Mouse (Mus musculus) inflammation-experienced regulatory T-cells, adult 6 months (primary cell): ENCODE measurements at regions not wholly inside any gene's neighbourhood (a gene's known extent, or its start where the extent isn't known, plus 50 kb on each side); places are given as distances from the start of the nearest gene placed in this dataset.

Experiments
- ATAC-seq: one replicate; pipeline ENCODE4 v1.8.0; 2017

- no peak for ATAC-seq
Observed at GRCm38 (mm10) chr12:99097618-99098066, 177.3 kb downstream of the Ttc8 start.

DNA sequence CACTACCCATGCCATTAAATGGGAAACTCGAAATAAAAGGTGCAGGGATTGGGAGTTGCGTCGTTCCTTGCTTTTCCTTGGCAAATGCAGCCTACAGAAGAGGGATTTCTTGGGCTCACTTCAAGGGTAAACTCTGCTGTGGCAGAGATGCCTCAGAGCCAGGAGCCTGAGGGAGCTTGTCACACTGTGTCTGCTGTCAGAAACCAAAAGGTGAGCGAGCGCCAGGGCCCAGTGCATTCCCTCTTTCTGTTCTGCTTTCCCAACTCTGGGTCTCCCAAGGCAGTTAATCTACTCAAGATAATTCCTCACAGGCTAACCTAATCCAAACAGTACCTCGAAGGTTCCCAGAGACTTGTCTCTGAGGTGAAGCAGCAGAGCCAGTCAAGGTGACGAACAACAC, 179.5 kb downstream of the Ttc8 start:
- no peak for ATAC-seq

GRCm38 (mm10) chr12:99108616-99109015, 188.2 kb downstream of the Ttc8 start:
- ATAC-seq: no peak

GRCm38 (mm10) chr12:99113781-99114180, 193.4 kb downstream of the Ttc8 start:
- ATAC-seq: no peak

GRCm38 (mm10) chr12:99116491-99116890, 196.1 kb downstream of the Ttc8 start:
- no peak for ATAC-seq

- ATAC-seq: no peak
Observed at GRCm38 (mm10) chr12:99118381-99119115, 198.2 kb downstream of the Ttc8 start.

DNA sequence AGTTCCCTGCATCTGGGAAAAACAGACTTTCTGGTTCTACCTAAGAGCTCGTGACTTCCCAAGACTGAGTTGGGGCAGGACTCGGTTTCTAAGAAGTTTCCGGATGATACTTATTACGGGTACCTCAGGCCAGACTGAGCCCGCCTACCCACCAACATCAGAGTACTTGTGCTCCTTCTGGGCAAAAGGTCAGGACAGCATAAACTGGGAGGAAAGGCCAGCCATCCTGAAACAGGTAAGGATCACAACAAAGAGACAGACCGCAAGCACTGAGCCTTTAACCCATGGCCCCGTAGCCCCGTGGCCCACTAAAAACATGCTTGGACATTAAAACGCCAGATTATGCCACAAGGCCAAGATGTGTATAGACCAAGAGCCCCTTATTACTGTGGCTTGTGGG, 199.6 kb downstream of the Ttc8 start:
- ATAC-seq: no peak

DNA sequence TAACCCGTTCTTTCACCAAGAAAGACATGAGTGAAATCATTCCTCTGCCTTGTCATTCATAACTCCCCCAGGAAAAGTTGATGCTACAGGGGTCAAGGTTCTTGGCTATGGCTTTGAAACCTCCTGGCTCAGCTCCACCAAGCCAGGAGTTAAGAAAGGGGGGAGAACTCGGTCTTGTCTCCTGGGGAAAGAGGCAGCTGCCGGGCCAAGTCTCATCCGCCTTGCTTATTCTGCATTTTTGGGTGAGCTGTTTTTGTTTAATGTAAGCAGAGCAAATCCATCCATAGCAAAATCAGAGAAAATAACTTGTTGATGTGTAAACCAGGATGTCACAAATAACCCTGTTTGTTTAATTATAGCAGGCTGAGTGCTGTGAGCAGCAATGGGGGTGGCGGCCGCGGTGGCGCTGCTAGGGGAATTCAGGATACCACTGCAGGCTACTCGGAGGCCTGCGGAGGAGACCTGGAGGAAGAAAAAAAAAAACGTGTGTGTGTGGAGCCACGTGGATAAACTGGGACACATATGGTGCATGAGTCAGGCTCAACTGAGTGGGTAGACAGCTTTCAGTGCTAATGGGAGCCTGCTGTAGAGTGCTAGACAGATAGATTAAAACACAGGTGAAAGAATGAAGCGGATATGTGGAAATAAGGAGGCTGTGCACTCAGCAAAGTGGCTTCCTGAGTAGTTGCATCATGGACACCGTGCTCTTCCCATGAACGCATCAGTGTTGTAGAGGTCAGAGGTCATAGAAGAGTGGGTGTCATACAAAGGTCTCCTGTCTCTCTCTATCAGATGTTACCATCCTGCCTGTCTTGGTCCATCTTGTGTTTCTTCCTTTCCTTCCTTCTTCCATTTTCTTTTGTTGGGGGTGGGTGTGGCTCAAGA, 203.5 kb downstream of the Ttc8 start:
- no peak for ATAC-seq

DNA sequence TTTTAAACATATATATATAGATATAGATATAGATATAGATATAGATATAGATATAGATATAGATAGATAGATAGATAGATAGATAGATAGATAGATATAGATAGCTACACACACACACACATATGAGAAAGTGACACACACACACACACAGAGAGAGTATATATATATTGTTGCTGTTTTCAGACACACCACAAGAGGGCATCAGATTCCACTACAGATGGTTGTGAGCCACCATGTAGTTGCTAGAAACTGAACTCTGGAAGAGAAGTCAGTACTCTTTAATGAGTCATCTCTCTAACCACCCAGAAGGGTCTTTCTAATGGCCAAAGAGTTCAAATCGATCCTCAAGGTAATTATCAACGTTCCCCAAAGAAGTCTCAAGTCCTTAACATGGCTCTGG, 205.8 kb downstream of the Ttc8 start:
- ATAC-seq: no peak
